Mouse (Mus musculus): ENCODE measurements around the gene Dnaaf1. TPM values are rescaled to one million over a fixed set of nuclear protein-coding genes. Genes with fewer than 3 reads are reported as not detected.
A peak's percentile ranks its signal among the peaks of the same experiment; 100 is the strongest.

Gene Dnaaf1
- total and polyA plus RNA-seq, 3 experiments: 0.19 to 0.54 TPM; not detected in 1

DNA sequence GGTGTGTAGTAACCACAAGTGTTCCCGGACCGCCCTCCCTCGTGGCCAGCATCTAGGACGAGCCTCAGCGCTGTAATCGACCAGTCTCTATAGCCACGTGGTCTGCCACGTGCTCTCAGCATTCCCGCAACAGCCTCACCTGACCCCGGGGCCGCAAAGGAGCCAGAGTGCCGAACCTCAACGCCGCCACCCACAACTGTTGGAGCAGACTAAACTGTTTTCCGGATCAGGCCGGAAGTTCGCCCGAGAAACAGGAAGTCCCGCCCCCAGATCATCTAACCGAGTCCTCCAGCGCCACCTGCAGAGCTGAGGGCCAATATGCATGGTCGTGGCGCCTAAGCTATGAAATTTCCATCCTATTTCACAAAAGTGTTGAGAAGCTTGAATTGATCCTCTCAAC lies 30.0 kb downstream of the Dnaaf1 start, which contains the start of gene Taf1c (continued):
- TF ChIP-seq JUND (IDR thresholded peaks at IDR 0.05; ENCODE audit: low read depth, low read length) (no peak), ZMIZ1 (IDR thresholded peaks at IDR 0.05; ENCODE audit: low read depth, low read length) (peak; percentile 75; the same call in 1 of the 2 replicates), MXI1 (IDR thresholded peaks at IDR 0.05; ENCODE audit: low read depth, low read length) (peak; percentile 98), NRF1 (IDR thresholded peaks at IDR 0.05; ENCODE audit: insufficient read depth, low read depth, low read length, poor library complexity, severe bottlenecking) (no peak), SIN3A (IDR thresholded peaks at IDR 0.05; ENCODE audit: low read length) (peak; percentile 91), TAL1 (IDR thresholded peaks at IDR 0.05; ENCODE audit: low read length) (no peak), SMC3 (IDR thresholded peaks at IDR 0.05; ENCODE audit: low read depth, low read length) (peak; percentile 83), USF1 (IDR thresholded peaks at IDR 0.05; ENCODE audit: low read depth, low read length) (peak; percentile 86), HCFC1 (IDR thresholded peaks at IDR 0.05; ENCODE audit: low read depth, low read length) (peak; percentile 88), MYC (IDR thresholded peaks at IDR 0.05; ENCODE audit: low read depth, low read length) (peak; percentile 100), E2F4 (IDR thresholded peaks at IDR 0.05; ENCODE audit: borderline replicate concordance, low read depth, low read length) (no peak), CHD2 (IDR thresholded peaks at IDR 0.05; ENCODE audit: low read length) (no peak), NELFE (IDR thresholded peaks at IDR 0.05; ENCODE audit: low read depth, low read length) (peak; percentile 97), MEF2A (IDR thresholded peaks at IDR 0.05; ENCODE audit: extremely low read depth, insufficient replicate concordance, low read depth, low read length, poor library complexity, severe bottlenecking) (no peak), RAD21 (IDR thresholded peaks at IDR 0.05; ENCODE audit: low read depth, low read length) (peak; percentile 83), KAT2A (conservative IDR thresholded peaks at IDR 0.05; ENCODE audit: low read depth, low read length) (peak; percentile 54; the same call in 1 of the 2 replicates), TCF12 (IDR thresholded peaks at IDR 0.05; ENCODE audit: low read depth, low read length) (peak; percentile 68)

DNA sequence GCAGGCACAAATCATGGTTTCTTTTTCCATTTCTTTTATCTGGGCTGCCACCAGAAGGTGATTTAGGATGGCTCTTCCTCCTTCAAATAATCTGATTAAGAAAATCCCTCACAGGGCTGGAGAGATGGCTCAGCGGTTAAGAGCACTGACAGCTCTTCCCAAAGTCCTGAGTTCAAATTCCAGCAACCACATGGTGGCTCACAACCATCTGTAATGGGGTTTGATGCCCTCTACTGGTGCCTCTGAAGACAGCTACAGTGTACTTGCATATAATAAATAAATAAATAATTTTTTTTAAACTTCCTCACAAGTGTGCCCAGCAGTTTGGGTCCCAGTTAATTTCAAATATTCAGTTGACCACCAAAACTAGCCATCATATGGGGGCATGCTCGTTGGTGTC lies 31.2 kb downstream of the Dnaaf1 start:
- H3K4me1 ChIP-seq (ENCODE audit: control insufficient read depth in 1 of 2, insufficient read depth in 2 of 2, low read length in 2 of 2): peaks cover 2 to 18% of the 10 kb centered on the region in 2 experiments; a peak in 3 of 4 replicates
- H3K27me3 ChIP-seq (ENCODE audit: control insufficient read depth in 1 of 2, insufficient read depth in 2 of 2, low read length in 2 of 2): no peaks in the 10 kb centered on the region
- no peaks in the 10 kb centered on the region for H3K9me3 ChIP-seq (replicated peaks; ENCODE audit: insufficient read depth, low read length)
- H3K4me3 ChIP-seq (ENCODE audit: control insufficient read depth in 1 of 2, insufficient read depth in 1 of 2, low read depth in 2 of 2, low read length in 2 of 2): no peak overlapping the region
- H3K36me3 ChIP-seq (ENCODE audit: control insufficient read depth in 1 of 2, insufficient read depth in 2 of 2, low read length in 2 of 2): peaks cover 0 to 6% of the 10 kb centered on the region in 2 experiments; a peak in 1 of 4 replicates
- no peak overlapping the region for H3K27ac ChIP-seq (ENCODE audit: control insufficient read depth, low read depth, low read length)
- peak; percentile 65 for DNase-seq (ENCODE audit: low read depth, low spot score)
- H3K9ac ChIP-seq (ENCODE audit: control insufficient read depth, low read depth, low read length, poor library complexity, severe bottlenecking): no peak overlapping the region
- H3K79me2 ChIP-seq (ENCODE audit: control insufficient read depth, insufficient read depth, low read length, poor library complexity): peaks cover 16% of the 10 kb centered on the region
- TF ChIP-seq USF2 (IDR thresholded peaks at IDR 0.05; ENCODE audit: borderline replicate concordance in 1 of 2, insufficient read depth in 1 of 2, low read depth in 1 of 2, low read length in 2 of 2) (no peak), CTCF (IDR thresholded peaks at IDR 0.05 in 2 of 3, conservative IDR thresholded peaks at IDR 0.05 in 1 of 3; ENCODE audit: control insufficient read depth in 1 of 3, insufficient read depth in 1 of 3, low read depth in 2 of 3, low read length in 3 of 3, poor library complexity in 1 of 3, severe bottlenecking in 1 of 3) (peak; percentile 33 to 55 (median 35); a peak in 4 of 6 replicates), HCFC1 (IDR thresholded peaks at IDR 0.05; ENCODE audit: low read depth, low read length) (peak; percentile 46; the same call in 1 of the 2 replicates), MYC (IDR thresholded peaks at IDR 0.05; ENCODE audit: low read depth, low read length) (peak; percentile 85), ELF1 (IDR thresholded peaks at IDR 0.05; ENCODE audit: low read depth, low read length) (no peak), MXI1 (IDR thresholded peaks at IDR 0.05; ENCODE audit: low read depth, low read length) (peak; percentile 42; the same call in 1 of the 2 replicates), POLR2AphosphoS5 (IDR thresholded peaks at IDR 0.05; ENCODE audit: borderline replicate concordance, low read depth, low read length) (no peak), POLR2AphosphoS2 (IDR thresholded peaks at IDR 0.05; ENCODE audit: low read length) (no peak), ZNF384 (IDR thresholded peaks at IDR 0.05; ENCODE audit: low read depth, low read length) (peak; percentile 91), EP300 (IDR thresholded peaks at IDR 0.05; ENCODE audit: low read depth in 1 of 2, low read length in 2 of 2) (no peak), MAFK (IDR thresholded peaks at IDR 0.05; ENCODE audit: borderline replicate concordance, low read depth, low read length) (no peak), E2F4 (IDR thresholded peaks at IDR 0.05; ENCODE audit: borderline replicate concordance, low read depth, low read length) (no peak), SMC3 (IDR thresholded peaks at IDR 0.05; ENCODE audit: low read depth, low read length) (peak; percentile 46), TCF12 (IDR thresholded peaks at IDR 0.05; ENCODE audit: low read depth, low read length) (no peak), JUND (IDR thresholded peaks at IDR 0.05; ENCODE audit: low read depth, low read length) (no peak), RCOR1 (IDR thresholded peaks at IDR 0.05; ENCODE audit: low read depth, low read length) (no peak), RAD21 (IDR thresholded peaks at IDR 0.05; ENCODE audit: low read depth, low read length) (peak; percentile 44), ZC3H11A (IDR thresholded peaks at IDR 0.05; ENCODE audit: low read depth, low read length) (peak; percentile 21; the same call in 1 of the 2 replicates), GATA1 (IDR thresholded peaks at IDR 0.05; ENCODE audit: low read depth, low read length) (no peak), KAT2A (conservative IDR thresholded peaks at IDR 0.05; ENCODE audit: low read depth, low read length) (no peak), NRF1 (IDR thresholded peaks at IDR 0.05; ENCODE audit: insufficient read depth, low read depth, low read length, poor library complexity, severe bottlenecking) (no peak), GABPA (IDR thresholded peaks at IDR 0.05; ENCODE audit: low read depth, low read length) (no peak), CHD1 (IDR thresholded peaks at IDR 0.05; ENCODE audit: low read depth, low read length) (no peak), USF1 (IDR thresholded peaks at IDR 0.05; ENCODE audit: low read depth, low read length) (no peak), BHLHE40 (IDR thresholded peaks at IDR 0.05; ENCODE audit: borderline replicate concordance, low read depth, low read length) (no peak), CHD2 (IDR thresholded peaks at IDR 0.05; ENCODE audit: low read length) (no peak), NELFE (IDR thresholded peaks at IDR 0.05; ENCODE audit: low read depth, low read length) (no peak)

Measured in MEL (cell line).